Mouse (Mus musculus) cerebellum, adult 2 months (tissue): ENCODE data around the gene Sub1. TPM values are rescaled to one million over a fixed set of nuclear protein-coding genes. Genes with fewer than 3 reads are reported as not detected.

Experiments
- DNase-seq, 2 experiments: peaks; one replicate each; pipeline ENCODE4 v3.0.0; 2021
- H3K27ac ChIP-seq: fragments of 200-500 bp; 2 replicates; pipeline ENCODE4 v1.5.1; 2012; ENCODE audit warnings: low read length, control low read depth, inconsistent platforms; ENCODE audit not compliant: insufficient read depth
- H3K27me3 ChIP-seq: fragments of 200-500 bp; 2 replicates; pipeline ENCODE4 v1.6.1; 2012; ENCODE audit warnings: inconsistent platforms, mild to moderate bottlenecking, low read length, moderate library complexity; ENCODE audit not compliant: control insufficient read depth, insufficient read depth
- H3K4me1 ChIP-seq: fragments of 200-500 bp; 2 replicates; pipeline ENCODE4 v1.6.1; 2011; ENCODE audit warnings: low read length; ENCODE audit not compliant: control insufficient read depth, insufficient read depth
- H3K4me3 ChIP-seq: fragments of 200-500 bp; replicated peaks from 2 replicates; pipeline ENCODE3; 2011; ENCODE audit warnings: mild to moderate bottlenecking, low read depth, low read length, control low read depth; ENCODE audit not compliant: insufficient read depth
- CTCF ChIP-seq: fragments of 200-500 bp; IDR thresholded peaks from 2 replicates; pipeline ENCODE4 v1.5.1; 2011; ENCODE audit warnings: low read depth, mild to moderate bottlenecking, control low read depth, low read length, moderate library complexity, borderline replicate concordance; ENCODE audit not compliant: insufficient read depth
- POLR2A ChIP-seq: fragments of 200-500 bp; IDR thresholded peaks from 2 replicates; pipeline ENCODE4 v1.6.1; 2011; ENCODE audit warnings: low read length, control low read depth, borderline replicate concordance; ENCODE audit not compliant: insufficient read depth
- WGBS: fragments of 180-500 bp; shearing (Covaris S2); methylation state at CpG from one replicate; pipeline ENCODE4 v1.1.7; 2018; 5-methylcytosine and 5-hydroxymethylcytosine counted together
- polyA plus RNA-seq: library from polyadenylated mRNA; depleted of rRNA; stranded (reverse); fragments of >200 nt; gene quantifications from 2 replicates; pipeline ENCODE4 v1.2.3, GENCODE M21; 2012; rRNA removed

Gene Sub1
- polyA plus RNA-seq = 84.5 and 92.6 TPM in 2 replicates

DNA sequence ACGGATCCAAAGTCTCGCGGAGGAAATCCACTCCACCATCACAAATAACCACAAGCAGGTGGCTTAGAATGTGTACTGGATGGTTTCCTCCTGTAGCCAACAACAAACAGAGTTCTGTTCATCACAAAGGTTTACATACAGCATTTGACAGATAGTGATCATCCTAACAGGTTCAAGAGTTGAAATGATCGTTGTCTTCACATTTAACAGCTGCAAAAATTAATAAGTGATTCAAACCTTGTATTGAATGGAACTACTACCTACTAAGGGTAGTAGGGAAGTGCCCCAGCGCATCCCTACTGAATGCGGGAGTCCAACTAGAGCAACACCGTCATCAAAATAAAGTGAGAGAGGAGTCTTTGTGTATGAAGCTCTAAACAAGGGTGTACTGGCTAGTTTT is at the start of gene Sub1:
Gene Sub1 (minus strand): TSS at position 101 of the 400 bp plus-strand sequence.
- peak within 1 kb of the TSS; percentile 74; the same call in 1 of the 2 replicates for H3K27ac ChIP-seq
- H3K27me3 ChIP-seq = no peaks in the 10 kb centered on the region
- H3K4me3 ChIP-seq = peak within 1 kb of the TSS; percentile 76
- DNase-seq = no peak
- WGBS = 95% methylated on average over 7 of the region's 7 CpGs
- no peak for TF ChIP-seq CTCF
- no peak for TF ChIP-seq POLR2A
- peaks cover 2% of the 10 kb centered on the region; the same call in 1 of the 2 replicates for H3K4me1 ChIP-seq

DNA sequence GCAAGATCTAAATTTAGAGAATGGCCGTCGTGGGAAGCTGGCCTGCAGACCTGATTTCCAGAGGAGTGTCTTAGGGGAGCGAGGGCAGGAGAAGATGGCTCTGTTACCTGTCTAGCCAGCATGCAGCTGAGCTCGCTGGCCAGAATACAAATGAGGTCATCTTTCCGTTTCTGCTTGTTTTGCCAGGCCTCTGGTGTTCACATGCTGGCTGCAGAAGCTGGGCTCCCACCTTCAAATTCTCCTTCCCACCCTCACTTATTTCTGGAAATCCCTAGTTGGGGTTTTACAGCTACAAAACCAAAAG is 43.6 kb upstream of the Sub1 start:
- no peak overlapping the region for H3K27ac ChIP-seq
- 14% methylated on average over 5 of the region's 5 CpGs for WGBS
- H3K4me3 ChIP-seq = no peak overlapping the region
- H3K4me1 ChIP-seq = 0 out of 2 replicates have a peak, but pooled peaks cover 3% of the 10 kb centered on the region
- DNase-seq = peak; percentile 17 to 28
- TF ChIP-seq POLR2A = no peak
- TF ChIP-seq CTCF = no peak
- no peaks in the 10 kb centered on the region for H3K27me3 ChIP-seq

DNA sequence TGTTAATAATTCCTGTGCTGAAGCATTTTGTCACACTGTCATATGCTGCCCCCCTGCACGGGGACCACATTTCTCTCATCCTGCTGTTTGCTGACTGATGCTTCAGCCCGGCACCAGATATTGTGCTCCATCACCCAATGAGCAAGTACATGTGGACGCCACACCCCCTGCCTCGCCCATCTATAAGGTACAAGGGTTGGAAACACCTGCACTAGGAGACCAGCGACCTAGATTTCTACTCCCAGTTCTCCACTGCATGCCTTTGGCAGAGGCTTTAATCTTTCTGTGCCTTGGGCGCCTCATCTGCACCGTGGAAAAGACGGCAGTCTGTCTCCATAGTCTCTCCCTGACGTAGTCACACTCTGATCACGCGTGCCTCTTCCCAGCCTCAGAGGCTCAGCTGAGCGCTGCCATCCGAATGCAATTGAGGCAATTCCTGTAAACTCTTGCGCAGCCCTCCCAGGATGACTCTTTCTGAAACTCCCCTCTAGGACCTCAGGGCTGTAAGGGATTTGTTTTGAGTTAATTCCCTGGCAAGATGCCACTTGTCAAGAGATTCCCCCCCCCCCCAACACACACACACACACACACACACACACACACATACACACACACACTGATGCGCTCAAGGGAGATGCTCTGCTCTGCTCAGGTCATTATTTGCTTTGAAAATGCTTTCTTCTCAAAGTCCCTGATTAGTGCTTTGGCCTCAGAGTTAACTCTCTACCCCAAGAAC is 43.1 kb upstream of the Sub1 start:
- Histone ChIP-seq H3K4me3 (no peak overlapping the region), H3K27me3 (no peaks in the 10 kb centered on the region), H3K27ac (no peak overlapping the region), H3K4me1 (0 out of 2 replicates have a peak, but pooled peaks cover 3% of the 10 kb centered on the region)
- no peak for DNase-seq
- TF ChIP-seq CTCF = no peak
- TF ChIP-seq POLR2A = no peak
- 41% methylated on average over 15 of the region's 15 CpGs for WGBS

DNA sequence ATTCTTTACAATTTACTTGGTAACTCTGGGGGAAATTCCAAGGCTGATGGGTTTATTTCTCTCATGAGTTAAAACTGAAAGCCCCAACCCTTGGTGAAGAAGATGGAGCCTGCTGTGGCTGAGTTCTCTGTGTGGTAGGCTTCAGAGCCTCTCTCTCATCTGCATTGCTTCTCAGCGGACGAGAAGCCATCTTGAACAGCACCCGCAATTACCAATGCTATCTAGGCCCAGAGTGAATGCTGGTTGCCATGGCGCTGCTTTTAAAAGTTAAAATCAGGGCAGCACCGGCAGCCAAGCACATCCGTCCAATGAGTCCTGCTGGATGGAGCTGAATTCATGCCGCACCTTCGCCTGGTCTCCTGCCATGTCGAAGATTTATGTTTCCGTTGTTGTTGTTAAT is 42.5 kb upstream of the Sub1 start:
- H3K27ac ChIP-seq = no peak overlapping the region
- 70% methylated on average over 10 of the region's 10 CpGs for WGBS
- no peak for DNase-seq
- no peaks in the 10 kb centered on the region for H3K27me3 ChIP-seq
- no peak overlapping the region for H3K4me3 ChIP-seq
- 0 out of 2 replicates have a peak, but pooled peaks cover 3% of the 10 kb centered on the region for H3K4me1 ChIP-seq
- TF ChIP-seq CTCF (no peak), POLR2A (no peak)

DNA sequence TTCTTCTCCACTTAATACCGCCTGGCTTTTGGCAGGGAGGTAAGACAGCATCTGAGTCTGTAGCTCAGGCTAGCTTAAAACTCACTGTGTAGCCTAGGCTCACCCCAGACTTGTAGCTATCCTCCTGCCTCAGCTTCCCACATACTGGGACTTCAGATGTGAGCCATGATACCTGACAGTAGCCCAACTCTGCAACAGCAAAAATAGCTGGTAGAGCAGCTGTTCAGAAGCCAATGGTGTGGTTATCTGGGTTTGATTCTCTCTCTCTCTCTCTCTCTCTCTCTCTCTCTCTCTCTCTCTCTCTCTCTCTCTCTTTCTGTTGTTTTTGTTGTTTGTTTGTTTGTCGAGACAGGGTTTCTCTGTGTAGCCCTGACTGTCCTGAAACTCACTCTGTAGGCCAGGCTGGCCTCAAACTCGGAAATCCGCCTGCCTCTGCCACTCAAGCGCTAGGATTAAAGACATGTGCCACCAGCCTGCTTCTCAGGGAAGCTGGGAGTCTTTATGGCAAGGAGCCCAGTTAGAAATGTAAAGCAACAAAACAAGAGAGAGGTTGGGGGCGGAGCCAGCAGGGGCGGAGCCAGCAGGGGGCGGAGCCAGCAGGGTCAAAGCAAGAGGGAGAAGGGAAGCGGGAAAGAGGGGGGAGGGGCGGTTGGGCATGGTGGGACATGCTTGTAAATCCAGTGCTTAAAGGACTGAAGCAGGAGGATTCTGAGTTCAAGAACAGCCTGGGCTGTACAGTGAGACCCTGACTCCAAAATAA is 41.3 kb upstream of the Sub1 start:
- WGBS = 80% methylated on average over 10 of the region's 10 CpGs
- Histone ChIP-seq H3K27me3 (no peaks in the 10 kb centered on the region), H3K4me3 (no peak overlapping the region), H3K4me1 (0 out of 2 replicates have a peak, but pooled peaks cover 3% of the 10 kb centered on the region), H3K27ac (no peak overlapping the region)
- TF ChIP-seq POLR2A (no peak), CTCF (no peak)
- DNase-seq = no peak

DNA sequence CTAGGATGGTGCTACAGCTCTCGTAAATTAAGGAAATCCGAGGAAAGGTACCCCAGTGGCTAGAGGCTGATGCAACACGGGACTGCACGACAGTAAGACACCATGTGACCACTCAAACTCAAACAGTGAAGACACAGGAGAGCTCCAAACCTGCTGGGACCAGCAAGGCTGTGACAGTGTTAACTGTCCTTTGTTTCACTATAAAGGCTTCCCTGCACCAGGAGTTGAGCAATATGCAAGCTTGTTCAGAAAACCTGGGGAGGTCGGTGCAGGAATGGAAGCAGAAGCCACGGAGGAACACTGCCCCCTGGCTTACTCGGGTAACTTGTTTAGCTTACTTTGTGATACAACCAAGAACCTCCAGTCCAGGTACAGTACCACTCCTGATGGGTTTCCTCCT is 40.4 kb upstream of the Sub1 start:
- Histone ChIP-seq H3K27ac (no peak overlapping the region), H3K4me1 (0 out of 2 replicates have a peak, but pooled peaks cover 3% of the 10 kb centered on the region), H3K4me3 (no peak overlapping the region), H3K27me3 (no peaks in the 10 kb centered on the region)
- 57% methylated on average over 7 of the region's 7 CpGs for WGBS
- DNase-seq = no peak
- TF ChIP-seq CTCF (no peak), POLR2A (no peak)

DNA sequence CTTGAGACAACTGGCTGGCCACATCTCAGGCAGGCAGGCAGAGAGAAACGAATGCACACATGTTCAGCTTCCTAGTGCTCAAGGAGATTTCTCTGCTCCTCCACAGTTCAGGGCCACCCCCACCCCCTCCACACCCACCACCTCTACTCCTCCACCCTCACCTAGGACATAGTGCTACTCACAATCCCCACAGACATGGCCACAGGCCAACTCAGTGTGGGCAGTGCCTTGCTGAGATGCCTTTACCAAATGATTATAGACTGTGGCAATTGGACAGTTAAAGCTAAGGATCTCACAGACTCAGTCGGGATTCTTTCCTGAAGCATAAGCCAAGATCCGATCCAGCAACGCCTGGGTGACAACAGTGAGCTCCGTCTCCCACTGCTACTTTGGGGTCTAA is 39.9 kb upstream of the Sub1 start:
- 0 out of 2 replicates have a peak, but pooled peaks cover 3% of the 10 kb centered on the region for H3K4me1 ChIP-seq
- WGBS = 47% methylated on average over 5 of the region's 5 CpGs
- TF ChIP-seq CTCF (no peak), POLR2A (no peak)
- no peak for DNase-seq
- no peak overlapping the region for H3K27ac ChIP-seq
- no peaks in the 10 kb centered on the region for H3K27me3 ChIP-seq
- H3K4me3 ChIP-seq = no peak overlapping the region
